Mouse (Mus musculus) C2C12 (cell line): ENCODE measurements around the gene Herpud1. TPM values are rescaled to one million over a fixed set of nuclear protein-coding genes. Genes with fewer than 3 reads are reported as not detected.

ENCODE experiments used
- H3K27me3 ChIP-seq: one replicate; pipeline ENCODE4 v1.6.1; 2011; ENCODE audit not compliant: control insufficient read depth, insufficient read depth, insufficient read length
- H3K36me3 ChIP-seq: one replicate; pipeline ENCODE4 v1.6.1; 2011; ENCODE audit not compliant: control insufficient read depth, insufficient read depth
- H3K4me3 ChIP-seq: one replicate; pipeline ENCODE4 v1.5.1; 2011; ENCODE audit warnings: mild to moderate bottlenecking, control low read depth; ENCODE audit not compliant: poor library complexity, insufficient read depth, severe bottlenecking
- H3K79me2 ChIP-seq: one replicate; pipeline ENCODE4 v1.6.1; 2011; ENCODE audit not compliant: control insufficient read depth, insufficient read depth
- H3K79me3 ChIP-seq: one replicate; pipeline ENCODE4 v1.6.1; 2011; ENCODE audit warnings: low read depth, control low read depth
- H3ac ChIP-seq: one replicate; pipeline ENCODE3; 2011; ENCODE audit warnings: low read depth; ENCODE audit not compliant: control insufficient read depth, insufficient read length
- CEBPB ChIP-seq: IDR thresholded peaks from one replicate; pipeline ENCODE4 v1.6.1; 2011; ENCODE audit warnings: low read depth, mild to moderate bottlenecking, control low read depth, moderate library complexity
- CTCF ChIP-seq: IDR thresholded peaks from one replicate; pipeline ENCODE4 v1.5.1; 2011; ENCODE audit not compliant: control insufficient read depth, insufficient read depth, insufficient read length
- FOSL1 ChIP-seq: IDR thresholded peaks from one replicate; pipeline ENCODE4 v1.8.0; 2011; ENCODE audit warnings: mild to moderate bottlenecking, low read length; ENCODE audit not compliant: poor library complexity, insufficient read depth, severe bottlenecking
- MAX ChIP-seq: IDR thresholded peaks from one replicate; pipeline ENCODE4 v1.6.1; 2011; ENCODE audit warnings: mild to moderate bottlenecking, control low read depth
- MYOD1 ChIP-seq: IDR thresholded peaks from one replicate; pipeline ENCODE4 v1.6.1; 2011; ENCODE audit warnings: low read depth; ENCODE audit not compliant: control insufficient read depth, insufficient read length
- MYOG ChIP-seq: IDR thresholded peaks from one replicate; pipeline ENCODE4 v1.6.1; 2011; ENCODE audit not compliant: control insufficient read depth, insufficient read length; ENCODE audit errors: extremely low read depth
- USF1 ChIP-seq: IDR thresholded peaks from one replicate; pipeline ENCODE4 v1.6.1; 2011; ENCODE audit warnings: low read depth, mild to moderate bottlenecking, control low read depth, moderate library complexity
- polyA plus RNA-seq: library from polyadenylated mRNA; unstranded; fragments of >200 nt; fragmentation: generic; extraction: Trizol; gene quantifications from one replicate; pipeline ENCODE4 v1.2.1, GENCODE M21; 2012; ENCODE audit warnings: missing spikeins

Gene Herpud1
- polyA plus RNA-seq, 1 experiment: 48.8 TPM

DNA sequence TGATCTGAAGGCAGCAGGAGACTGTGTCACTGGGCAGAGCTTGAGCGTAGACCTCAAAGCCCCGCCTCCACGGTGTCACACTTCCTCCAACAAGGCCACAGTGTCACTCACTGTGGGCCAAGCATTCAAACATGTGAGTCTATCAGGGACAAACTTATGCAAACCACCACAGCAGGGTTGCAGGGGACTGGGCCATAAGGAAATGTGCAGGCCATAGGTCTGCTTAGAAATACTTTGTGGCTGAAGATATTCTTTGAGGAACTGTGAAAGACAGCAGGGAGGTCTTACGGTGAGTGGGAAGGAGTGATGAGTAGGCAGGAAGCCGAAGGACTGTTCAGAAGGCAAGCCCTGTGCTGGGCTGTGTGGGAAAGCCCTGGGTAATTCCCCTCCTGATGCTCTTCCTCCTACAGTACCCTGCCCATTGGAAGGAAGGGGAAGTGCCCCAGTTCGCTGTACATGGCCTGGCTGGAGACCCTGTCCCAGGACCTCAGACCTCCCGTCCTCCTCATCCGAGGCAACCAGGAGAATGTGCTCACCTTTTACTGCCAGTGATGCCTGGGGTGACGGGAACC lies 20.7 kb upstream of the Herpud1 start:
- H3K4me3 ChIP-seq: no peak overlapping the region
- no peaks in the 10 kb centered on the region for H3K27me3 ChIP-seq
- no peaks in the 10 kb centered on the region for H3K79me2 ChIP-seq
- no peak for TF ChIP-seq MAX
- no peak for TF ChIP-seq USF1
- no peak for TF ChIP-seq CEBPB
- TF ChIP-seq MYOD1: no peak
- TF ChIP-seq MYOG: no peak
- TF ChIP-seq CTCF: no peak
- TF ChIP-seq FOSL1: no peak
- no peaks in the 10 kb centered on the region for H3K79me3 ChIP-seq
- H3K36me3 ChIP-seq: no peaks in the 10 kb centered on the region
- no peak overlapping the region for H3ac ChIP-seq

DNA sequence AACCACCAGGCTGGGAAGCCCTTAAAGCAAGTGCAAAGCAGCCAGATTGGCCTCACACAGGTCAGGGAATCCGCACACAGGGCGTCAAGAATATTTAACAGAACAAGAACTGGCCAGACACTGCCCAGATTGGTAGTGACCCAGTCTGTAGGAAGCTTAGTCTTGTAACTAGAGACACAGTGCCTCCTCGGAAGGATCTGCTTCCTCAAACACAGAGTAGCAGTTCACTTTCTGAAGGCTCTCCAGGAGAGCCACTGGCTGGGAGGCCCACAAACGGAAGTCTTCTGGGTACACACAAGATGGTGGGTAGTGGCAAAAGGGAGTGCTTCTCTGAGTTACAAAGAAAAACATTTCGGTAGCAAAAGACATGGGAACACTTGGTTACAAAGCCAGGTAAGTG lies 15.4 kb upstream of the Herpud1 start:
- H3K79me3 ChIP-seq: no peaks in the 10 kb centered on the region
- no peak for TF ChIP-seq CEBPB
- no peak for TF ChIP-seq USF1
- TF ChIP-seq MYOD1: no peak
- TF ChIP-seq MAX: no peak
- H3ac ChIP-seq: no peak overlapping the region
- H3K4me3 ChIP-seq: no peak overlapping the region
- H3K36me3 ChIP-seq: no peaks in the 10 kb centered on the region
- no peaks in the 10 kb centered on the region for H3K79me2 ChIP-seq
- H3K27me3 ChIP-seq: no peaks in the 10 kb centered on the region

DNA sequence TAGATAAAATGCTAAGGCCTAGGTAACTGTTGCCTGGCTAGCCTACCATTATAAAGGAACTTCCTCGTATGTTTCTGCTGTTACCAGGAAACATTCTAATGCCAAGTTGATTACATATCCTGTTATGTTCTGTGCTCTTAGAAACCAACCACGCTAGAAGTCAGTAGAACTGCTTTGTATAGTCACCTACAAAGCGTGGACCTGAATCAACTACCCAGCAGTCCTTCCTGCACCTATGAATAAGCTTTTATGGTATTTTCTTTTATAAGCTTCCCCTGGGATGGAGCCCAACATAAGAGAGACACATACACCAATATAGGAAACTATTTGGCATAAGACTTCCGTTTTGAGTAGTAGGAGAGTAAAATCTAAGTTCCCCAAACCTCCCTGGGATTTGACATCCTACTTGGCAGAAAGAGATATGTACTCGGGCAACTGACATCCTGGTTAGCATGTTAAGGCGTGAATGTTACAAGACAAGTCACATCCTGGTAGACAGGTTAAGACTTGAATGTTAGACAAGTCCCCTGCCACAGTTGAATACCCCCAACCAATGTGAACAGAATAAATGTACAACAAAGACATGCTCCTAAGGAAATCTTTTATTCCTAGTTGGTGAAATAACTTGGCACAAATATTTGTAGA lies 13.2 kb upstream of the Herpud1 start:
- no peaks in the 10 kb centered on the region for H3K36me3 ChIP-seq
- no peaks in the 10 kb centered on the region for H3K79me3 ChIP-seq
- no peak overlapping the region for H3K4me3 ChIP-seq
- TF ChIP-seq MAX (no peak), MYOD1 (no peak), CTCF (no peak), USF1 (no peak), FOSL1 (no peak), CEBPB (no peak), MYOG (no peak)
- H3ac ChIP-seq: no peak overlapping the region
- H3K27me3 ChIP-seq: no peaks in the 10 kb centered on the region
- H3K79me2 ChIP-seq: no peaks in the 10 kb centered on the region

DNA sequence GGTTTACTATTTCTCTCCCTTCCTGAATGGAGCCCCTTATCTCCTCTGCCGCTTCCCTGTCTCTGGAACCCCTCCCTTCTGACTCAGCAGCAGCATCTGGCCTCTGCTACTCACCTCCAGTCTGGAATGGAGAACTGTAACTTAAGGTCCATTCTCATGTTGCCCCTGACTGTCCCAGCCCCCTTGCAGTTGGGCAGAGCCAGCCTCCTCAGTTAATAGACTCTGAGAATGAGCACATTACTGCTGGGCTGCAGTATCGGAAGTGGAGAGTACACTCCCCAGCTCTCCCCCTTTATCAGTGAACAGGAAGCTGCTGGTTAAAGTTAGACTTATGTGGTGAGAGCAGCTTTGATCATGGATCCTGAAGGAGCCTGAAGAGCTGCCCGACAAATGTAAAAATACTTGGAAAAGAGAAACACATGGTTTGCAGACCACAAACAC lies 10.7 kb upstream of the Herpud1 start:
- no peak overlapping the region for H3ac ChIP-seq
- no peaks in the 10 kb centered on the region for H3K79me3 ChIP-seq
- no peaks in the 10 kb centered on the region for H3K36me3 ChIP-seq
- H3K79me2 ChIP-seq: no peaks in the 10 kb centered on the region
- no peak for TF ChIP-seq CEBPB
- no peak for TF ChIP-seq MAX
- TF ChIP-seq MYOG: no peak
- TF ChIP-seq CTCF: no peak
- no peak for TF ChIP-seq FOSL1
- no peak for TF ChIP-seq MYOD1
- H3K27me3 ChIP-seq: no peaks in the 10 kb centered on the region
- H3K4me3 ChIP-seq: no peak overlapping the region

DNA sequence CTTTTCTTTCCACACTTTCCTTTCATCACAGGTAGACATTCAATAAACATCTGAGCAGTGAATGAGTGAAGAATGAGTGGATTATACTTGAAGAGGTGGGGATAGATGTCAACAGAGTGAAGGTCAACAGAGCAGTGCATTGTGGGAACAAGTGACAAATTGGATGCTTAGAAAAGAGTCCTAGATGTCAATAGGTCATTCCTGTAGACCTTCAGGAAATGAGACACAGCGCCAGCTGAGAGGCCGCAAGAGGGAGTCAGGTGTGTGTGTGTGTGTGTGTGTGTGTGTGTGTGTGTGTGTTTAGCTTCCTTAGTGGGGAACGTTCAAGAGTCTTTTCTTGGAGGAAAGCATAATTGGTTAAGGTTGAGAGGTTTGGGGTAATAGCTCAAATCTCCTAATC lies 10.1 kb upstream of the Herpud1 start:
- Histone ChIP-seq H3K79me3 (no peaks in the 10 kb centered on the region), H3ac (no peak overlapping the region), H3K36me3 (no peaks in the 10 kb centered on the region), H3K27me3 (no peaks in the 10 kb centered on the region), H3K4me3 (no peak overlapping the region), H3K79me2 (no peaks in the 10 kb centered on the region)
- TF ChIP-seq CTCF (no peak), MYOD1 (no peak), USF1 (no peak), FOSL1 (no peak), MAX (no peak), CEBPB (no peak), MYOG (no peak)

DNA sequence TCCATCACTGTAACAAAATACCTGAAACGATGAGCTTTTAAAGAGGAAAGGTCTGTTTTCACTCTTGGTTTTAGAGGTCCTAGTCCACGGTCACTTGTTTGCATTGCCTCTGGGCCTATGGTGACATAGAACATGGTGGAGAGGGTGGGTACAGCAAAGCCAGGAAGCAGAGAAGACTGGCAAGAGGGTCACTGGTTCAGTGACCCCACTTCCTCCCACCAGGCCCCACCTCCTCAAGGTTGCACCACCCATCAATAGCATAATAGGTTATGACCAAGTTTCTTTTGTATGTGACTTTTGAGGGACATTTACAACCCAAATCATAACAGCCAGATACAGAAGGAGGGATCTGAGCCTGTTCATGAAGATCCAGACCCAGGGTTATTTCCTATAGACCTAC lies 9.7 kb upstream of the Herpud1 start:
- no peaks in the 10 kb centered on the region for H3K27me3 ChIP-seq
- H3K79me3 ChIP-seq: no peaks in the 10 kb centered on the region

DNA sequence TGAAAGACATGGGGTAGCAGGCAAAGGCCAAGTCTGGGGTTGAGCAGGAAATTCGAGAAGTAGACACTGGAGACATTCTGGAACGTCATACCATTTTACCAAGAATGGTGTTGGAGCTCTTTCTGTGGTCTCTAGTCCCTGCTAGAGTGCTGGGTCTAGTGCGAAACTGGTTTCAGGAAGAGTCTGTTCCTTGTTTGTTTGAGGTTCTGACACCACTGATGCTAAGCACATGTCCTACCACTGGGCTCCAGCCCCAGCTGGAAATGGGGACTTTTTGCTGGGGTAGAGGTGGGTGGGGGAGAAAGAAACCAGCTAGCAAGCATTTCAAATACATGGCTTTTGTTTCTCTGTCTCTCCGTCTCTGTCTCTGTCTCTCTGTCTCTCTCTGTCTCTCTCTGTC lies 9.2 kb upstream of the Herpud1 start:
- H3K79me3 ChIP-seq: no peaks in the 10 kb centered on the region
- TF ChIP-seq MYOG (no peak), USF1 (no peak), MAX (no peak), CEBPB (no peak), FOSL1 (no peak), CTCF (no peak), MYOD1 (no peak)
- no peaks in the 10 kb centered on the region for H3K27me3 ChIP-seq
- H3ac ChIP-seq: no peak overlapping the region
- H3K4me3 ChIP-seq: no peak overlapping the region
- H3K36me3 ChIP-seq: no peaks in the 10 kb centered on the region
- no peaks in the 10 kb centered on the region for H3K79me2 ChIP-seq

More for the DNA sequence above, 9.7 kb upstream of the Herpud1 start:
- Histone ChIP-seq H3K79me2 (no peaks in the 10 kb centered on the region), H3K4me3 (no peak overlapping the region), H3K36me3 (no peaks in the 10 kb centered on the region), H3ac (no peak overlapping the region)
- TF ChIP-seq USF1: no peak
